Mouse (Mus musculus): ENCODE results near the gene Lpin2. TPM values are rescaled to one million over a fixed set of nuclear protein-coding genes. Genes with fewer than 3 reads are reported as not detected.
A peak's percentile ranks its signal among the peaks of the same experiment; 100 is the strongest.

Lpin2 gene
- total and polyA plus RNA-seq, 2 experiments from 2014 or later: 8.5 to 22.2 TPM

- peak; percentile 54 for TF ChIP-seq CTCF (IDR thresholded peaks at IDR 0.05; ENCODE audit: low read depth)
- TF ChIP-seq EP300 (IDR thresholded peaks at IDR 0.05; ENCODE audit: low read depth): no peak
- Histone ChIP-seq H3K9ac (replicated peaks; ENCODE audit: low read depth, low read length) (no peak overlapping the region), H3K36me3 (replicated peaks; ENCODE audit: control insufficient read depth, insufficient read depth, low read length) (no peaks in the 10 kb centered on the region), H3K27me3 (ENCODE audit: control insufficient read depth, insufficient read depth, low read length) (no peaks in the 10 kb centered on the region), H3K4me2 (ENCODE audit: low read depth, low read length) (no peak overlapping the region), H3K27ac (ENCODE audit: low read depth) (peak overlapping the region; percentile 63), H3K4me1 (ENCODE audit: control insufficient read depth, insufficient read depth) (peaks cover 51% of the 10 kb centered on the region), H3K4me3 (ENCODE audit: low read depth, low read length) (no peak overlapping the region), H3K9me3 (replicated peaks; ENCODE audit: control insufficient read depth, low read length) (no peaks in the 10 kb centered on the region)
- no peak for DNase-seq (ENCODE audit: low spot score)
- no peak for ATAC-seq (ENCODE audit: insufficient read depth, low read depth)
- WGBS: 55% methylated on average over 6 of the region's 6 CpGs
Observed at GRCm38 (mm10) chr17:71254736-71255135, 72.4 kb downstream of the Lpin2 start.

GRCm38 (mm10) chr17:71256068-71256615, 73.8 kb downstream of the Lpin2 start:
- no peak for DNase-seq (ENCODE audit: low spot score)
- Histone ChIP-seq H3K4me2 (ENCODE audit: low read depth, low read length) (no peak overlapping the region), H3K4me1 (ENCODE audit: control insufficient read depth, insufficient read depth) (peaks cover 42% of the 10 kb centered on the region), H3K27ac (ENCODE audit: low read depth) (peak overlapping the region; percentile 52), H3K4me3 (ENCODE audit: low read depth, low read length) (no peak overlapping the region), H3K9me3 (replicated peaks; ENCODE audit: control insufficient read depth, low read length) (no peaks in the 10 kb centered on the region), H3K27me3 (ENCODE audit: control insufficient read depth, insufficient read depth, low read length) (no peaks in the 10 kb centered on the region), H3K36me3 (replicated peaks; ENCODE audit: control insufficient read depth, insufficient read depth, low read length) (no peaks in the 10 kb centered on the region), H3K9ac (replicated peaks; ENCODE audit: low read depth, low read length) (no peak overlapping the region)
- TF ChIP-seq EP300 (IDR thresholded peaks at IDR 0.05; ENCODE audit: low read depth) (no peak), CTCF (IDR thresholded peaks at IDR 0.05; ENCODE audit: low read depth) (no peak)
- no peak for ATAC-seq (ENCODE audit: insufficient read depth, low read depth)
- WGBS: 82% methylated on average over 14 of the region's 14 CpGs

- peak; percentile 64 for DNase-seq (ENCODE audit: low spot score)
- Histone ChIP-seq H3K4me1 (ENCODE audit: control insufficient read depth, insufficient read depth) (peaks cover 37% of the 10 kb centered on the region), H3K4me2 (ENCODE audit: low read depth, low read length) (no peak overlapping the region), H3K9ac (replicated peaks; ENCODE audit: low read depth, low read length) (no peak overlapping the region), H3K27ac (ENCODE audit: low read depth) (peak overlapping the region; percentile 52), H3K36me3 (replicated peaks; ENCODE audit: control insufficient read depth, insufficient read depth, low read length) (no peaks in the 10 kb centered on the region), H3K9me3 (replicated peaks; ENCODE audit: control insufficient read depth, low read length) (no peaks in the 10 kb centered on the region), H3K27me3 (ENCODE audit: control insufficient read depth, insufficient read depth, low read length) (no peaks in the 10 kb centered on the region), H3K4me3 (ENCODE audit: low read depth, low read length) (no peak overlapping the region)
- WGBS: 50% methylated on average over 13 of the region's 13 CpGs
- TF ChIP-seq CTCF (IDR thresholded peaks at IDR 0.05; ENCODE audit: low read depth): no peak
- TF ChIP-seq EP300 (IDR thresholded peaks at IDR 0.05; ENCODE audit: low read depth): peak; percentile 72; the same call in 1 of the 2 replicates
- ATAC-seq (ENCODE audit: insufficient read depth, low read depth): peak; percentile 66
Observed at GRCm38 (mm10) chr17:71256806-71257536, 74.6 kb downstream of the Lpin2 start.

GRCm38 (mm10) chr17:71259727-71260126, 77.4 kb downstream of the Lpin2 start:
- H3K36me3 ChIP-seq (replicated peaks; ENCODE audit: control insufficient read depth, insufficient read depth, low read length): no peaks in the 10 kb centered on the region
- H3K9me3 ChIP-seq (replicated peaks; ENCODE audit: control insufficient read depth, low read length): no peaks in the 10 kb centered on the region
- peaks cover 18% of the 10 kb centered on the region for H3K4me1 ChIP-seq (ENCODE audit: control insufficient read depth, insufficient read depth)
- no peak overlapping the region for H3K27ac ChIP-seq (ENCODE audit: low read depth)
- ATAC-seq (ENCODE audit: insufficient read depth, low read depth) (no peak), DNase-seq (ENCODE audit: low spot score) (no peak)
- H3K9ac ChIP-seq (replicated peaks; ENCODE audit: low read depth, low read length): no peak overlapping the region
- WGBS: 74% methylated on average over 11 of the region's 11 CpGs
- no peak overlapping the region for H3K4me2 ChIP-seq (ENCODE audit: low read depth, low read length)
- no peaks in the 10 kb centered on the region for H3K27me3 ChIP-seq (ENCODE audit: control insufficient read depth, insufficient read depth, low read length)
- TF ChIP-seq CTCF (IDR thresholded peaks at IDR 0.05; ENCODE audit: low read depth) (no peak), EP300 (IDR thresholded peaks at IDR 0.05; ENCODE audit: low read depth) (no peak)
- H3K4me3 ChIP-seq (ENCODE audit: low read depth, low read length): no peak overlapping the region

GRCm38 (mm10) chr17:71260658-71261057, 78.3 kb downstream of the Lpin2 start:
- no peak for DNase-seq (ENCODE audit: low spot score)
- ATAC-seq (ENCODE audit: insufficient read depth, low read depth): no peak
- TF ChIP-seq EP300 (IDR thresholded peaks at IDR 0.05; ENCODE audit: low read depth): no peak
- TF ChIP-seq CTCF (IDR thresholded peaks at IDR 0.05; ENCODE audit: low read depth): peak; percentile 37
- no peak overlapping the region for H3K9ac ChIP-seq (replicated peaks; ENCODE audit: low read depth, low read length)
- no peaks in the 10 kb centered on the region for H3K9me3 ChIP-seq (replicated peaks; ENCODE audit: control insufficient read depth, low read length)
- no peaks in the 10 kb centered on the region for H3K27me3 ChIP-seq (ENCODE audit: control insufficient read depth, insufficient read depth, low read length)
- 57% methylated on average over 3 of the region's 3 CpGs for WGBS
- no peak overlapping the region for H3K4me2 ChIP-seq (ENCODE audit: low read depth, low read length)
- H3K4me1 ChIP-seq (ENCODE audit: control insufficient read depth, insufficient read depth): peaks cover 28% of the 10 kb centered on the region
- no peak overlapping the region for H3K27ac ChIP-seq (ENCODE audit: low read depth)
- no peaks in the 10 kb centered on the region for H3K36me3 ChIP-seq (replicated peaks; ENCODE audit: control insufficient read depth, insufficient read depth, low read length)
- no peak overlapping the region for H3K4me3 ChIP-seq (ENCODE audit: low read depth, low read length)

Data from heart, postnatal 0 days (tissue).